Mouse (Mus musculus) testis, adult 2 months (tissue): Measurements from ENCODE around the gene Ugt1a9.
"Not testable (repeated sequence)": the region's sequence is repeated elsewhere in the genome, so short reads cannot be mapped to it uniquely, and the experiment has no call there.

Experiments
- CTCF ChIP-seq: fragments of 200-500 bp; IDR thresholded peaks from 2 replicates; pipeline ENCODE4 v1.5.1; 2012; ENCODE audit warnings: low read depth, mild to moderate bottlenecking, inconsistent platforms, low read length, moderate library complexity; ENCODE audit not compliant: control insufficient read depth, insufficient read depth, insufficient replicate concordance
- POLR2A ChIP-seq: fragments of 200-500 bp; IDR thresholded peaks from 2 replicates; pipeline ENCODE4 v1.6.1; 2012; ENCODE audit warnings: low read depth, mild to moderate bottlenecking, inconsistent platforms, low read length, moderate library complexity; ENCODE audit not compliant: control insufficient read depth

DNA sequence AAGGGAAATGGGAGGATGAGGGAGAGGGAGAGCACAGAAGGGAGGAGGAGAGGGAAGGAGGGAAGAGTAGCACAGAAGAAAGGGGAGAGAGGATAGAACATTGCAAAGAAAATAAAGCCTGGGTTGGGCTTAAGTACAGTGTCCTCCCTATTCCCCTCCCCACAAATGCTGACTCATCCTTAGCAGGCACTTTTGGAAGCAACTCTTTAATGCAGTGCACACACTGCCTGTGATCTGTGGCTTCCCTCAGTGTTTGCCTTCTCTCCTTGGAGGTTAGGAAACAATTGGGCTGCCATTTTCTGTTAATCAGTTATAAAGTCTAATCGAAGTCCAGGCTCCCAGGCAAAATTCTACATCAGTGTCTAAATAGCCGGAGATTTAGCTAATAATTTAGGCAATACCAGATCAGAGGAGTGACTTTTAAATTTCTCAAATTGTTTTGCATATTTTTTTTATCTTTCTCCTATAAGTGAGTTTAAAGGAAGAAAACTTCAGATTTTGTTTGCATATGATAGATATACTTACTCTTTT is 38.5 kb downstream of the Ugt1a9 start:
- TF ChIP-seq POLR2A, CTCF: not testable (repeated sequence)
